Mouse (Mus musculus) liver, adult 2 months (tissue): ENCODE measurements around the gene Ttc7.

Experiments used
- CTCF ChIP-seq: fragments of 200-500 bp; IDR thresholded peaks from 2 replicates; pipeline ENCODE4 v1.5.1; 2011; ENCODE audit warnings: low read depth, low read length, control low read depth
- POLR2A ChIP-seq: fragments of 200-500 bp; IDR thresholded peaks from 2 replicates; pipeline ENCODE4 v1.6.1; 2011; ENCODE audit warnings: low read length, control low read depth; ENCODE audit not compliant: insufficient read depth; ENCODE audit errors: extremely low read depth

GRCm38 (mm10) chr17:87353745-87354320 lies 71.1 kb downstream of the Ttc7 start:
- TF ChIP-seq CTCF = no peak
- TF ChIP-seq POLR2A = no peak
